Mouse (Mus musculus) CH12.LX (cell line): ENCODE results near the gene Atoh7. TPM values are rescaled to one million over a fixed set of nuclear protein-coding genes. Genes with fewer than 3 reads are reported as not detected.

Experiments
- DNase-seq: peaks from one replicate; pipeline ENCODE4 v3.0.0-alpha.2; 2013; ENCODE audit errors: extremely low read depth
- H3K27ac ChIP-seq: 2 replicates; pipeline ENCODE4 v1.5.1; 2012; ENCODE audit warnings: low read depth, mild to moderate bottlenecking, control low read depth, moderate library complexity; ENCODE audit not compliant: insufficient read depth
- H3K27me3 ChIP-seq: replicated peaks from 2 replicates; pipeline ENCODE3; 2012; ENCODE audit warnings: inconsistent platforms
- H3K36me3 ChIP-seq, 2 experiments: replicated peaks in 1 of 2; 2 replicates each; pipeline versions ENCODE3 to v1.6.1; 2012; ENCODE audit warnings: inconsistent platforms in 1 of 2, low read length in 1 of 2, mild to moderate bottlenecking in 1 of 2, mixed read lengths in 1 of 2, moderate library complexity in 1 of 2; ENCODE audit not compliant: control insufficient read depth in 1 of 2, insufficient read depth in 1 of 2
- H3K4me1 ChIP-seq, 2 experiments: 2 replicates each; pipeline ENCODE4 v1.6.1; 2012; ENCODE audit warnings: inconsistent platforms in 1 of 2, moderate library complexity in 1 of 2; ENCODE audit not compliant: insufficient read depth in 2 of 2, control insufficient read depth in 1 of 2
- H3K4me2 ChIP-seq: 2 replicates; pipeline ENCODE4 v1.6.1; 2012; ENCODE audit warnings: low read depth, mild to moderate bottlenecking, control low read depth; ENCODE audit not compliant: poor library complexity, insufficient read depth, severe bottlenecking
- H3K4me3 ChIP-seq, 3 experiments: fragments of 150-350 bp in 1 of 3; sonication (generic) in 1 of 3; replicated peaks in 1 of 3; 2 replicates each; pipeline versions ENCODE3 to v1.5.1; 2011 to 2012; ENCODE audit warnings: low read depth in 2 of 3, low read length in 2 of 3, mild to moderate bottlenecking in 2 of 3, moderate library complexity in 2 of 3, control low read depth in 1 of 3, improper control_type of control experiment in 1 of 3, inconsistent platforms in 1 of 3, mixed read lengths in 1 of 3; ENCODE audit not compliant: poor library complexity in 1 of 3
- H3K79me2 ChIP-seq: replicated peaks from 2 replicates; pipeline ENCODE4 v1.6.1; 2012; ENCODE audit warnings: mild to moderate bottlenecking, moderate library complexity; ENCODE audit not compliant: control insufficient read depth, poor library complexity, insufficient read depth, severe bottlenecking; ENCODE audit errors: extremely low read depth
- H3K9ac ChIP-seq: 2 replicates; pipeline ENCODE4 v1.6.1; 2012; ENCODE audit warnings: low read depth, mild to moderate bottlenecking, control low read depth, moderate library complexity; ENCODE audit not compliant: insufficient read depth
- H3K9me3 ChIP-seq: replicated peaks from 2 replicates; pipeline ENCODE3; 2012; ENCODE audit warnings: low read length, inconsistent platforms, mixed read lengths
- BHLHE40 ChIP-seq: IDR thresholded peaks from 2 replicates; pipeline ENCODE4 v1.6.1; 2011; ENCODE audit warnings: mild to moderate bottlenecking, low read depth, low read length, improper control_type of control experiment
- CHD1 ChIP-seq: IDR thresholded peaks from 2 replicates; pipeline ENCODE4 v1.6.1; 2012; ENCODE audit warnings: low read depth, low read length, improper control_type of control experiment, inconsistent platforms
- CHD2 ChIP-seq: IDR thresholded peaks from 2 replicates; pipeline ENCODE4 v1.6.1; 2011; ENCODE audit warnings: low read length, improper control_type of control experiment
- CTCF ChIP-seq, 2 experiments: IDR thresholded peaks in 1 of 2; conservative IDR thresholded peaks in 1 of 2; 2 replicates each; pipeline ENCODE4 v1.5.1; 2011 to 2012; ENCODE audit warnings: low read depth in 2 of 2, low read length in 2 of 2, improper control_type of control experiment in 1 of 2, inconsistent platforms in 1 of 2, mild to moderate bottlenecking in 1 of 2, moderate library complexity in 1 of 2
- ELF1 ChIP-seq: IDR thresholded peaks from 2 replicates; pipeline ENCODE4 v1.6.1; 2014; ENCODE audit warnings: low read depth, mild to moderate bottlenecking, inconsistent platforms, low read length, improper control_type of control experiment
- ETS1 ChIP-seq: conservative IDR thresholded peaks from 2 replicates; pipeline ENCODE4 v1.6.1; 2012; ENCODE audit warnings: low read depth, mild to moderate bottlenecking, inconsistent platforms, low read length, improper control_type of control experiment, moderate library complexity
- GABPA ChIP-seq: IDR thresholded peaks from 2 replicates; pipeline ENCODE4 v1.6.1; 2012; ENCODE audit warnings: low read depth, low read length, improper control_type of control experiment, inconsistent platforms; ENCODE audit not compliant: insufficient replicate concordance
- IRF4 ChIP-seq: IDR thresholded peaks from 2 replicates; pipeline ENCODE4 v1.6.1; 2014; ENCODE audit warnings: low read depth, mild to moderate bottlenecking, inconsistent platforms, low read length, improper control_type of control experiment
- JUN ChIP-seq: IDR thresholded peaks from 2 replicates; pipeline ENCODE4 v1.6.1; 2011; ENCODE audit warnings: low read depth, mild to moderate bottlenecking, low read length, improper control_type of control experiment, moderate library complexity; ENCODE audit not compliant: insufficient read depth
- NELFE ChIP-seq: IDR thresholded peaks from 2 replicates; pipeline ENCODE4 v1.6.1; 2011; ENCODE audit warnings: low read depth, low read length, improper control_type of control experiment
- NRF1 ChIP-seq: IDR thresholded peaks from 2 replicates; pipeline ENCODE4 v1.6.1; 2014; ENCODE audit warnings: low read depth, mild to moderate bottlenecking, inconsistent platforms, low read length, improper control_type of control experiment, moderate library complexity
- POLR2A ChIP-seq: IDR thresholded peaks from 2 replicates; pipeline ENCODE4 v1.6.1; 2011; ENCODE audit warnings: low read depth, mild to moderate bottlenecking, improper control_type of control experiment, low read length
- SIN3A ChIP-seq: IDR thresholded peaks from 2 replicates; pipeline ENCODE4 v1.6.1; 2012; ENCODE audit warnings: low read length, improper control_type of control experiment, inconsistent platforms
- SMC3 ChIP-seq: IDR thresholded peaks from 2 replicates; pipeline ENCODE4 v1.6.1; 2011; ENCODE audit warnings: low read depth, low read length, improper control_type of control experiment
- TBP ChIP-seq: conservative IDR thresholded peaks from 2 replicates; pipeline ENCODE4 v1.6.1; 2011; ENCODE audit warnings: low read depth, low read length, improper control_type of control experiment
- TCF12 ChIP-seq: IDR thresholded peaks from 2 replicates; pipeline ENCODE4 v1.6.1; 2014; ENCODE audit warnings: low read depth, mild to moderate bottlenecking, inconsistent platforms, low read length, improper control_type of control experiment
- USF2 ChIP-seq: conservative IDR thresholded peaks from 2 replicates; pipeline ENCODE4 v1.6.1; 2011; ENCODE audit warnings: low read depth, low read length, improper control_type of control experiment
- ZNF384 ChIP-seq: IDR thresholded peaks from 2 replicates; pipeline ENCODE4 v1.6.1; 2012; ENCODE audit warnings: low read depth, low read length, improper control_type of control experiment, inconsistent platforms
- dilution Hi-C: fragments of 300-500 bp; cut with MboI; formaldehyde crosslinking; loops from 2 replicates; pipeline ENCODE4 v1.14.3; 2020; ENCODE audit warnings: low sequenced_read_pairs; ENCODE audit not compliant: extremely low pct_unique_long_range_greater_than_20kb, extremely low pct_ligation_motif_present
- in situ Hi-C: fragments of 300-500 bp; cut with MboI; formaldehyde crosslinking; loops from 3 replicates; pipeline ENCODE4 v1.14.3; 2019; ENCODE audit warnings: low sequenced_read_pairs, low pct_ligation_motif_present, low pct_unique_long_range_greater_than_20kb, mixed read lengths
- polyA plus RNA-seq: library from polyadenylated mRNA; unstranded; fragments of >175 nt; gene quantifications from 2 replicates; pipeline ENCODE4 v1.2.1, GENCODE M21; 2012; ENCODE audit warnings: low read depth; ENCODE audit not compliant: insufficient read length
- total RNA-seq, 2 experiments: library from RNA; depleted of rRNA; stranded (reverse); fragments of 300-350 nt in 1 of 2; fragments of >200 nt in 1 of 2; gene quantifications; 2 replicates each; pipeline ENCODE4 v1.2.3; 2012 to 2014

The Atoh7 gene
- total and polyA plus RNA-seq, 3 experiments: not detected

DNA sequence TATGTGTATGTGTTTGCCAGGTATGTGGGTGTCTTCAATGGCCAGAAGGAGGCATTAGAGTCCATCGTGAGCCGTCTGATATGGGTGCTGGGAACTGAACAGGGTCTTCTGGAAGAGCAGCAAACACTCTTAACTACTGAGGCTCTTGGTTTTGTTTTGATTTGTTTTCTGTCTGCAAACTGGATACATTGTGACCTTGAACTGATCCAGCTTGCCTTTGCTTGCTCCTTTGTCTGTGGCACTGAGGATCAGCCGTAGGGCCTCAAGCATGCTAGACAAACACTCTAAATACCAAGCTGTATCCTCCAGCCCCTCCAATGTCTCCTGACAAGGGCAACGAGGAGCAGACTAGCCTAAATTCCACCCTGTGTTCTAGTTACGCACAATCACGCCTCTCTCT is 27.7 kb downstream of the Atoh7 start:
- Histone ChIP-seq H3K27me3 (no peaks in the 10 kb centered on the region), H3K79me2 (no peaks in the 10 kb centered on the region), H3K9me3 (no peaks in the 10 kb centered on the region)
- TF ChIP-seq ZNF384: no peak
- no peak for TF ChIP-seq TCF12
- TF ChIP-seq CTCF (conservative IDR thresholded peaks at IDR 0.05 in 1 of 2, IDR thresholded peaks at IDR 0.05 in 1 of 2; ENCODE audit: low read depth in 2 of 2, low read length in 2 of 2): no peak
- TF ChIP-seq TBP: no peak
- no peak for TF ChIP-seq GABPA
- TF ChIP-seq ETS1: no peak
- no peak for TF ChIP-seq JUN
- TF ChIP-seq SMC3: no peak
- no peak for TF ChIP-seq NRF1
- TF ChIP-seq POLR2A: no peak
- no peak for TF ChIP-seq CHD1
- TF ChIP-seq BHLHE40: no peak
- no peak for TF ChIP-seq SIN3A
- TF ChIP-seq USF2: no peak
- TF ChIP-seq CHD2: no peak
- TF ChIP-seq, all 38 proteins: peak for 0
- Histone ChIP-seq H3K4me1 (peaks cover 0 to 6% of the 10 kb centered on the region in 2 experiments; a peak in 2 of 4 replicates), H3K4me3 (no peak overlapping the region), H3K9ac (no peak overlapping the region), H3K4me2 (no peak overlapping the region), H3K27ac (no peak overlapping the region), H3K36me3 (no peaks in the 10 kb centered on the region)
- dilution Hi-C loops (no loop called here), in situ Hi-C loops (no loop called here)
- no peak for DNase-seq

DNA sequence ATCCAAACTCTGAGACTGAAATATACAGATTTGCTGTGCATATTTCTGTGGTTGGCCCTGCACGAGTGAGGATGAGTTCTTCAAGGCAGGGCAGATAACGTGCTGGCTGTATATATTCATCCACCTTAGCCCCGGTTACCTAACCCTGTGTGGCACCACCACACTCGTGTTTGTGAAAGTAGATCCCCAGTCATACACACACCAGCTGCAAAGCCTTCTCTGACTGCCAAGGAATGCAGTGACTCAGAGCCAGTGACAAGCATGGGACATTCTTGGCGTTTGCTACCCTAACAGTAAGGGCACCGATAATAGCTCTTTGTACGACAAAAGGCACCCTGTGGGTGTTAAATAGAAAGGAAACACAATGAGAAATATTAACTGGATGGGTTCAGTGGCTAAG is 28.8 kb downstream of the Atoh7 start:
- no peaks in the 10 kb centered on the region for H3K36me3 ChIP-seq
- dilution Hi-C loops (no loop called here), in situ Hi-C loops (no loop called here)
- H3K9me3 ChIP-seq: no peaks in the 10 kb centered on the region
- H3K9ac ChIP-seq: no peak overlapping the region
- H3K4me1 ChIP-seq: peaks cover 0 to 2% of the 10 kb centered on the region in 2 experiments; a peak in 1 of 4 replicates
- TF ChIP-seq GABPA: no peak
- TF ChIP-seq IRF4: no peak
- DNase-seq: no peak
- no peak overlapping the region for H3K4me3 ChIP-seq
- H3K27ac ChIP-seq: no peak overlapping the region
- no peaks in the 10 kb centered on the region for H3K27me3 ChIP-seq
- H3K4me2 ChIP-seq: no peak overlapping the region
- H3K79me2 ChIP-seq: no peaks in the 10 kb centered on the region

DNA sequence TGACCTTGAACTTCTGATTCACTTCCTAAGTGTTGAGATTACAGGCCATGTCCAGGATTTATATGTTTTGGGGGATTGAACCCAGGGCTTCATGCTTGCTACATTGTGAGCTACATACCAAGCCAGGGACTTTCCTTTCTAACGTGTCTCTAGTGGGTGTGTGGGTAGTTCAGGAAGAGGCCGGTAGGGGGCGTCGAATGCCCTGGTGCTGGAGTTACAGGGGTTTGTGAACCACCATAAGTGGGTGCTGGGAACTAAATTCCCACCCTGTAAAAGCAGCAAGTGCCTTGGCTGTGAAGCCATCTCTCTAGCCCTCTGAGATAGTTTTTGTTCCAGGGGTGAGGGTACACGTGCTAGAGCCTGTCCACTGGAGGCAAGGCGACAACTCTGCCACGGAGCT is 31.0 kb downstream of the Atoh7 start:
- H3K4me3 ChIP-seq: no peak overlapping the region
- dilution Hi-C loops (no loop called here), in situ Hi-C loops (no loop called here)
- no peaks in the 10 kb centered on the region for H3K4me1 ChIP-seq
- H3K27ac ChIP-seq: no peak overlapping the region
- H3K9me3 ChIP-seq: no peaks in the 10 kb centered on the region
- no peak overlapping the region for H3K9ac ChIP-seq
- H3K27me3 ChIP-seq: no peaks in the 10 kb centered on the region
- no peaks in the 10 kb centered on the region for H3K36me3 ChIP-seq
- no peaks in the 10 kb centered on the region for H3K79me2 ChIP-seq
- TF ChIP-seq CTCF (conservative IDR thresholded peaks at IDR 0.05 in 1 of 2, IDR thresholded peaks at IDR 0.05 in 1 of 2; ENCODE audit: low read depth in 2 of 2, low read length in 2 of 2) (0 out of 4 replicates have a peak, but pooled peaks of 1 of the 2 experiments have one; percentile 12), NELFE (no peak), ELF1 (no peak), JUN (no peak), NRF1 (no peak)
- no peak overlapping the region for H3K4me2 ChIP-seq
- DNase-seq: no peak
